Mouse (Mus musculus): ENCODE results near the gene Msrb1. TPM values are rescaled to one million over a fixed set of nuclear protein-coding genes. Genes with fewer than 3 reads are reported as not detected.

Msrb1 gene
- polyA plus RNA-seq, 1 experiment = 57.8 TPM

DNA sequence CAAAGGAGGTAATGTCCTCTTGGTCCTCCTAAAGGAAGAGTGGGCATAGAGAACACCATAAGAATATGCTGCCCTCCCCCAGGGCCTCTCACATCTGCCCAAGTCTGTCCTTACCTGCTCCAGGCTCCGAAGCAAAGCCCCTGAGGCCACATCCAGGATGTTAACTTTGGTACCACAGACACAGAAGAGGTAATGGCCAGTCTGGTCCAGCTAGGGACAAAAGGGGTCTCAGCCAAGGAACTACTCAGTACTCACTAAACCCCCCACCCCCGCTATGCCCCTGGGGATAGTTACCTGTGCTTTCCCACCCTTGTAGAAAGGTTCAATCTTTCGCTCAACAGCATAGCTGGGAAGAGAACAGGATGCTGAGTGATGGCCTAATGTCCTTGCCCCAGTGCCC, 30.6 kb upstream of the Msrb1 start:
- peaks cover 25% of the 10 kb centered on the region for H3K79me2 ChIP-seq (ENCODE audit: control insufficient read depth, insufficient read depth)
- peaks cover 40% of the 10 kb centered on the region for H3K36me3 ChIP-seq (ENCODE audit: control insufficient read depth, insufficient read depth)
- H3K4me3 ChIP-seq (ENCODE audit: insufficient read depth, poor library complexity, severe bottlenecking) = no peak overlapping the region

DNA sequence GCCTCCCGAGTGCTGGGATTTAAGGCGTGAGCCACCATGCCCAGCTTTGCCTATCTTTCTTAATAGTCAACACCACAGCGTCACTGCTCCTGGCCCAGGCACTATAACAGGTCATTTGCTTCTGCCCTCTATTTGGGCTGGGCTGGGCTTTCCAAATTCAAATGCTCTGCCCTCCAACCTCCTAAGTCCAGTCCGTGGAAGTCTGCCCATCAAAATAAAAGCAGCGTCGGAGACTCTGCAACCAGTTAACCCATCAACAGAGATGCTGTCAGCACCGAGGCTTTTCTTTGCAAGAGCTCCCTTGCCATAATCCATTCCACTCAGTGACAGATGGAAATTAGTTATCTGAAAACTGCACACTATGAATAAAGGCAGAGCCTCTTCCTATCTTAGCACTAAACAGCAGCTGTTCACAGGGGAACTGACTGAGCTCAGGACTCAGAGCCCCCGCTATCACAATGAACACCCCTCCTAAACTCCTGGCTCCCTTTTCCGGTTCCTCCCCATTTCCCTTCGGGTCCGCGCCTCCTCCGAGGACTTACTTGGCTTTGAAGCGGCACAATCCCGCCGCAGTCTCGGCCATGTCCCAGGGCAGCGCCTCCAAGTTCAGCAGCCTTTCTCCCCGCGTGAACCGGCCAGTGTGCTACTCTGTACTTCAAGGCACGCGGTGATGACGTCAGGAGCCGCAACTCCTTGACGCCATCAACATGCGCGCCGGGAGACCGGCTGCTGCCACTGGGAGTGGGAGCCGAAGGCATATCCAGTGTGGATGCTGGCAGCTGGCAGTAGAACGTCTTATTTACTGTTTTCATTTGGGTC, 29.3 kb upstream of the Msrb1 start, which contains the start of gene Tbl3:
Gene Tbl3 (minus strand): TSS at position 679 of the 819 bp plus-strand sequence.
- Histone ChIP-seq H3K27me3 (ENCODE audit: control insufficient read depth, insufficient read depth, insufficient read length) (no peaks in the 10 kb centered on the region), H3K36me3 (ENCODE audit: control insufficient read depth, insufficient read depth) (peaks cover 27% of the 10 kb centered on the region), H3ac (ENCODE audit: control insufficient read depth, insufficient read length, low read depth) (peak within 1 kb of the TSS; percentile 86), H3K79me2 (ENCODE audit: control insufficient read depth, insufficient read depth) (peaks cover 25% of the 10 kb centered on the region), H3K4me3 (ENCODE audit: insufficient read depth, poor library complexity, severe bottlenecking) (peak within 1 kb of the TSS; percentile 96), H3K79me3 (ENCODE audit: low read depth) (peaks cover 19% of the 10 kb centered on the region)
- peak; percentile 78 for TF ChIP-seq MAX (IDR thresholded peaks at IDR 0.05)
- no peak for TF ChIP-seq USF1 (IDR thresholded peaks at IDR 0.05; ENCODE audit: low read depth)

More for the DNA sequence above, 30.6 kb upstream of the Msrb1 start:
- no peak for TF ChIP-seq CTCF (IDR thresholded peaks at IDR 0.05; ENCODE audit: control insufficient read depth, insufficient read depth, insufficient read length)
- no peak for TF ChIP-seq USF1 (IDR thresholded peaks at IDR 0.05; ENCODE audit: low read depth)
- H3K27me3 ChIP-seq (ENCODE audit: control insufficient read depth, insufficient read depth, insufficient read length) = no peaks in the 10 kb centered on the region
- peaks cover 19% of the 10 kb centered on the region for H3K79me3 ChIP-seq (ENCODE audit: low read depth)
- H3ac ChIP-seq (ENCODE audit: control insufficient read depth, insufficient read length, low read depth) = peak overlapping the region; percentile 53

DNA sequence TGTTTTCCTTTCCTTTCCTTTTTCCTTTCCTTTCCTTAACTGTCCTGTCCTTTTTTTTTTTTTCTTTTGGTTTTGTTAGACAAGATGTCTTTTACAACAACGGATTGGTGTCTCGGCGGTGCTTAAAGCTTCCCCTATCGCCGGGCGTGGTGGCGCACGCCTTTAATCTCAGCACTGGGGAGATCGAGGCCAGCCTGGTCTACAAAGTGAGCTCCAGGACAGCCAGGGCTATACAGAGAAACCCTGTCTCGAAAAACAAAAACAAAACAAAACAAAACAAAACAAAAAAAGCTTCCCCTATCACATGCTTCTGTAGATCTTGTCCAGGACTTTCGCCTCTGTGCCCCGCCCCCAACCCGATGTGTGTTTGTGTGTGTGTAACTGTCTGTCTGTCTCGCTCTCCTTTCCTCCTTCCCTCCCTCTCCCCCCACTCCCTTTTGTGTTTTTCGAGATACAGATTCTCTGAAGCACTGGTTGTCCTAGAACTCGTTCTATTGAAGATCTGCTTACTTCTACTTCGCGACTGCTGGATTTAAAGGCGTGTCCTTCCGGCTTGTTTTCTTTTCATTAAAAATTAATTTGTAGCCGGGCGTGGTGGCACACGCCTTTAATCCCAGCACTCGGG, 28.5 kb upstream of the Msrb1 start:
- H3K79me3 ChIP-seq (ENCODE audit: low read depth) = peaks cover 19% of the 10 kb centered on the region
- peak overlapping the region; percentile 86 for H3ac ChIP-seq (ENCODE audit: control insufficient read depth, insufficient read length, low read depth)
- no peak for TF ChIP-seq MYOD1 (IDR thresholded peaks at IDR 0.05; ENCODE audit: control insufficient read depth, insufficient read length, low read depth)
- TF ChIP-seq CEBPB (IDR thresholded peaks at IDR 0.05; ENCODE audit: low read depth) = no peak
- no peak for TF ChIP-seq MYOG (IDR thresholded peaks at IDR 0.05; ENCODE audit: control insufficient read depth, extremely low read depth, insufficient read length)
- TF ChIP-seq USF1 (IDR thresholded peaks at IDR 0.05; ENCODE audit: low read depth) = no peak
- TF ChIP-seq MAX (IDR thresholded peaks at IDR 0.05) = no peak
- no peak for TF ChIP-seq CTCF (IDR thresholded peaks at IDR 0.05; ENCODE audit: control insufficient read depth, insufficient read depth, insufficient read length)
- no peak for TF ChIP-seq FOSL1 (IDR thresholded peaks at IDR 0.05; ENCODE audit: insufficient read depth, low read length, poor library complexity, severe bottlenecking)
- H3K27me3 ChIP-seq (ENCODE audit: control insufficient read depth, insufficient read depth, insufficient read length) = no peaks in the 10 kb centered on the region
- H3K79me2 ChIP-seq (ENCODE audit: control insufficient read depth, insufficient read depth) = peaks cover 25% of the 10 kb centered on the region
- peaks cover 21% of the 10 kb centered on the region for H3K36me3 ChIP-seq (ENCODE audit: control insufficient read depth, insufficient read depth)
- H3K4me3 ChIP-seq (ENCODE audit: insufficient read depth, poor library complexity, severe bottlenecking) = peak overlapping the region; percentile 96

DNA sequence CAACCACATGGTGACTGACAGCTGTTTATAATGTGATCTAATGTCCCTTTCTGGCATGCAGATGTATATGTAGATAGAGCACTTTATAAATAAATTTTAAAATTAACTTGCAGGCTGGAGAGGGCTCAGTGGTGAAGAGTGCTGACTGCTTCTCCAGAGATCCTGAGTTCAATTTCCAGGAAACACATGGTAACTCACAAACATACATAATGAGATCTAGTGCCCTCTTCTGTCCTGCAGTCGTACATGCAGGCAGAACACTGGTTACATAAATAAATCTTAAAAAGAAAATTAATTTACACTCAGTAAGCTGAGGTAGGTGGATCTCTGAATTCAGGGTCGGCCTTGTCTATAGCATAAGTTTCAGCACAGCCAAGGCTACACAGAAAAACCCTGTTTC, 27.8 kb upstream of the Msrb1 start:
- Histone ChIP-seq H3K4me3 (ENCODE audit: insufficient read depth, poor library complexity, severe bottlenecking) (no peak overlapping the region), H3ac (ENCODE audit: control insufficient read depth, insufficient read length, low read depth) (no peak overlapping the region), H3K79me2 (ENCODE audit: control insufficient read depth, insufficient read depth) (peaks cover 25% of the 10 kb centered on the region), H3K79me3 (ENCODE audit: low read depth) (peaks cover 19% of the 10 kb centered on the region), H3K36me3 (ENCODE audit: control insufficient read depth, insufficient read depth) (peaks cover 19% of the 10 kb centered on the region), H3K27me3 (ENCODE audit: control insufficient read depth, insufficient read depth, insufficient read length) (no peaks in the 10 kb centered on the region)
- TF ChIP-seq FOSL1 (IDR thresholded peaks at IDR 0.05; ENCODE audit: insufficient read depth, low read length, poor library complexity, severe bottlenecking) = no peak
- TF ChIP-seq MYOG (IDR thresholded peaks at IDR 0.05; ENCODE audit: control insufficient read depth, extremely low read depth, insufficient read length) = no peak
- no peak for TF ChIP-seq CTCF (IDR thresholded peaks at IDR 0.05; ENCODE audit: control insufficient read depth, insufficient read depth, insufficient read length)
- no peak for TF ChIP-seq MYOD1 (IDR thresholded peaks at IDR 0.05; ENCODE audit: control insufficient read depth, insufficient read length, low read depth)
- no peak for TF ChIP-seq USF1 (IDR thresholded peaks at IDR 0.05; ENCODE audit: low read depth)
- TF ChIP-seq CEBPB (IDR thresholded peaks at IDR 0.05; ENCODE audit: low read depth) = no peak
- no peak for TF ChIP-seq MAX (IDR thresholded peaks at IDR 0.05)

DNA sequence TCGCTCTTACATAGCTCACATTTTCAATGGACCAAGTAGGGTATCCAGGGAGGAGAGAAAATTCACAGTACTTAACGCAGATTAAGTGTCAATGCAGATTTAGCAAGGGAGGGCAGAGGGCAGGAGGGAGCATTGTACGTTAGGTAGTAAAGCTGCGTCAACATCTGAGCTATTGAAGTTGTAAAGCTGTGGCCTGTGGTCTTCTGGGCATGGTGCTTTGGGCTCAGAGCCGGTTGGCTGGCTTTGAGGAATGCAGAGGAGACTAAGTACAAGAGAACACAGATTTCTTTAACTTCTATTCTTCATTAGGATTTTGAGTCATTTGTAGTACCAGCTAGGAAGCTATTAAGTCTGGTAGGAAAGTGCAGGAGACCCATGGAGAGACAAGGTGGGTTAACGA, 20.9 kb upstream of the Msrb1 start:
- H3ac ChIP-seq (ENCODE audit: control insufficient read depth, insufficient read length, low read depth) = no peak overlapping the region
- H3K79me3 ChIP-seq (ENCODE audit: low read depth) = peaks cover 4% of the 10 kb centered on the region
- H3K4me3 ChIP-seq (ENCODE audit: insufficient read depth, poor library complexity, severe bottlenecking) = no peak overlapping the region
- peaks cover 29% of the 10 kb centered on the region for H3K79me2 ChIP-seq (ENCODE audit: control insufficient read depth, insufficient read depth)
- TF ChIP-seq CEBPB (IDR thresholded peaks at IDR 0.05; ENCODE audit: low read depth) = no peak
- TF ChIP-seq MYOD1 (IDR thresholded peaks at IDR 0.05; ENCODE audit: control insufficient read depth, insufficient read length, low read depth) = no peak
- TF ChIP-seq MAX (IDR thresholded peaks at IDR 0.05) = no peak
- TF ChIP-seq CTCF (IDR thresholded peaks at IDR 0.05; ENCODE audit: control insufficient read depth, insufficient read depth, insufficient read length) = no peak
- no peak for TF ChIP-seq MYOG (IDR thresholded peaks at IDR 0.05; ENCODE audit: control insufficient read depth, extremely low read depth, insufficient read length)
- no peak for TF ChIP-seq FOSL1 (IDR thresholded peaks at IDR 0.05; ENCODE audit: insufficient read depth, low read length, poor library complexity, severe bottlenecking)
- no peak for TF ChIP-seq USF1 (IDR thresholded peaks at IDR 0.05; ENCODE audit: low read depth)
- peaks cover 13% of the 10 kb centered on the region for H3K36me3 ChIP-seq (ENCODE audit: control insufficient read depth, insufficient read depth)
- H3K27me3 ChIP-seq (ENCODE audit: control insufficient read depth, insufficient read depth, insufficient read length) = no peaks in the 10 kb centered on the region

Data from C2C12 (cell line).